In genomic region chr9:40447265-40447664, GRCm38 (mm10) we compare ENCODE assay signal across 14 mouse cellular contexts.
"Had no signal": no experiment of that assay in that cellular context is flagged by ENCODE, and none has a peak within 500 bp of the region (broad histone marks: within the 10 kb centered on the region; RNA-seq: fewer than 3 reads in every experiment).

No protein-coding gene starts in this region.

- H3K4me1 ChIP-seq: intestine, embryonic 15.5 days; midbrain, embryonic 15.5 days; neural tube, embryonic 12.5 days had no signal

- H3K9me3 ChIP-seq: intestine, embryonic 15.5 days; limb, embryonic 15.5 days; liver, embryonic 13.5 days; lung, embryonic 15.5 days; megakaryocyte, embryonic 14.5 days; midbrain, embryonic 15.5 days; neural tube, embryonic 12.5 days had no signal

- H3K36me3 ChIP-seq: intestine, embryonic 15.5 days; limb, embryonic 15.5 days; liver, embryonic 13.5 days; lung, embryonic 15.5 days; midbrain, embryonic 15.5 days; neural tube, embryonic 12.5 days had no signal

- H3K4me3 ChIP-seq: intestine, embryonic 15.5 days; limb, embryonic 15.5 days; liver, embryonic 13.5 days; lung, embryonic 15.5 days; megakaryocyte, embryonic 14.5 days; midbrain, embryonic 15.5 days; neural tube, embryonic 12.5 days had no signal

- H3K27ac ChIP-seq: intestine, embryonic 15.5 days; limb, embryonic 15.5 days; liver, embryonic 13.5 days; lung, embryonic 15.5 days; macrophage; midbrain, embryonic 15.5 days; neural tube, embryonic 12.5 days had no signal

- H3K9ac ChIP-seq: intestine, embryonic 15.5 days; limb, embryonic 15.5 days; liver, embryonic 13.5 days; liver, postnatal 0 days; lung, embryonic 15.5 days; midbrain, embryonic 15.5 days; neural tube, embryonic 12.5 days had no signal

- H3K27me3 ChIP-seq: intestine, embryonic 15.5 days; limb, embryonic 15.5 days; liver, embryonic 13.5 days; lung, embryonic 15.5 days; megakaryocyte, embryonic 14.5 days; midbrain, embryonic 15.5 days; neural tube, embryonic 12.5 days had no signal

- DNase-seq: liver, embryonic 13.5 days; liver, postnatal 0 days; lung, postnatal 14 days; right cerebral cortex, postnatal 25 days; thymus, adult 18-20 months; thymus, postnatal 14 days had no signal

- H3K4me2 ChIP-seq: intestine, embryonic 15.5 days; limb, embryonic 15.5 days; liver, embryonic 13.5 days; lung, embryonic 15.5 days; midbrain, embryonic 11.5 days; midbrain, embryonic 15.5 days; neural tube, embryonic 12.5 days had no signal

- ATAC-seq: intestine, embryonic 15.5 days; liver, postnatal 0 days; midbrain, embryonic 15.5 days had no signal
